Mouse (Mus musculus) kidney, embryonic 14.5 days (tissue): ENCODE data around the gene Gm11037. TPM values are rescaled to one million over a fixed set of nuclear protein-coding genes. Genes with fewer than 3 reads are reported as not detected.

Experiments
- ATAC-seq: fragments of 200-750 bp; cut with Nextera tagmentation; 2 replicates; pipeline ENCODE4 v1.8.0; 2017; ENCODE audit warnings: moderate number of reproducible peaks, mild to moderate bottlenecking, moderate TSS enrichment, moderate library complexity; ENCODE audit not compliant: low FRiP score, low TSS enrichment
- H3K27ac ChIP-seq: fragments of 300-500 bp; sonication (generic); 2 replicates; pipeline ENCODE4 v1.5.1; 2014; ENCODE audit warnings: low read depth, mild to moderate bottlenecking, low read length, moderate library complexity, mixed read lengths
- H3K27me3 ChIP-seq: fragments of 300-500 bp; sonication (generic); 2 replicates; pipeline ENCODE4 v1.6.1; 2014; ENCODE audit warnings: mild to moderate bottlenecking, low read length; ENCODE audit not compliant: control insufficient read depth, insufficient read depth
- H3K36me3 ChIP-seq: fragments of 300-500 bp; sonication (generic); 2 replicates; pipeline ENCODE4 v1.6.1; 2014; ENCODE audit warnings: low read length, mixed read lengths; ENCODE audit not compliant: control insufficient read depth, insufficient read depth
- H3K4me1 ChIP-seq: fragments of 300-500 bp; sonication (generic); 2 replicates; pipeline ENCODE4 v1.6.1; 2014; ENCODE audit warnings: low read length, mixed read lengths; ENCODE audit not compliant: control insufficient read depth, insufficient read depth
- H3K4me2 ChIP-seq: fragments of 300-500 bp; sonication (generic); replicated peaks from 2 replicates; pipeline ENCODE4 v1.6.1; 2014; ENCODE audit warnings: low read depth, mild to moderate bottlenecking, low read length
- H3K4me3 ChIP-seq: fragments of 300-500 bp; sonication (generic); 2 replicates; pipeline ENCODE4 v1.5.1; 2014; ENCODE audit warnings: mild to moderate bottlenecking, low read length
- H3K9ac ChIP-seq: fragments of 300-500 bp; sonication (generic); 2 replicates; pipeline ENCODE4 v1.6.1; 2014; ENCODE audit warnings: low read depth, mild to moderate bottlenecking, low read length, moderate library complexity
- H3K9me3 ChIP-seq: fragments of 300-500 bp; sonication (generic); 2 replicates; pipeline ENCODE4 v1.6.1; 2016; ENCODE audit warnings: low read length; ENCODE audit not compliant: control insufficient read depth
- WGBS: fragments of 180-500 bp; shearing (Covaris S2); extraction: QIAGEN DNeasy Blood & Tissue Kit; methylation state at CpG from one replicate; pipeline ENCODE4 v1.1.7; 2014; 5-methylcytosine and 5-hydroxymethylcytosine counted together
- polyA plus RNA-seq: library from polyadenylated mRNA; unstranded; fragments of >200 nt; fragmentation: Nextera tagmentation; extraction: Ambion mirVana; gene quantifications from 2 replicates; pipeline ENCODE4 v1.2.1, GENCODE M21; 2014

Gene Gm11037
- polyA plus RNA-seq, 1 experiment from 2014 or later = not detected

GRCm38 (mm10) chr2:131134381-131134780 is 1.1 kb downstream of the Gm11037 start:
- no peaks in the 10 kb centered on the region for H3K4me1 ChIP-seq
- peak overlapping the region; percentile 44; the same call in 1 of the 2 replicates for H3K27ac ChIP-seq
- no peaks in the 10 kb centered on the region for H3K27me3 ChIP-seq
- H3K9ac ChIP-seq = no peak overlapping the region
- H3K9me3 ChIP-seq = no peaks in the 10 kb centered on the region
- ATAC-seq = peak; percentile 33; the same call in 1 of the 2 replicates
- H3K36me3 ChIP-seq = peaks cover 29% of the 10 kb centered on the region
- whole genome bisulfite sequencing = 42% methylated on average over 1 of the region's 1 CpGs
- H3K4me3 ChIP-seq = no peak overlapping the region
- no peak overlapping the region for H3K4me2 ChIP-seq

DNA sequence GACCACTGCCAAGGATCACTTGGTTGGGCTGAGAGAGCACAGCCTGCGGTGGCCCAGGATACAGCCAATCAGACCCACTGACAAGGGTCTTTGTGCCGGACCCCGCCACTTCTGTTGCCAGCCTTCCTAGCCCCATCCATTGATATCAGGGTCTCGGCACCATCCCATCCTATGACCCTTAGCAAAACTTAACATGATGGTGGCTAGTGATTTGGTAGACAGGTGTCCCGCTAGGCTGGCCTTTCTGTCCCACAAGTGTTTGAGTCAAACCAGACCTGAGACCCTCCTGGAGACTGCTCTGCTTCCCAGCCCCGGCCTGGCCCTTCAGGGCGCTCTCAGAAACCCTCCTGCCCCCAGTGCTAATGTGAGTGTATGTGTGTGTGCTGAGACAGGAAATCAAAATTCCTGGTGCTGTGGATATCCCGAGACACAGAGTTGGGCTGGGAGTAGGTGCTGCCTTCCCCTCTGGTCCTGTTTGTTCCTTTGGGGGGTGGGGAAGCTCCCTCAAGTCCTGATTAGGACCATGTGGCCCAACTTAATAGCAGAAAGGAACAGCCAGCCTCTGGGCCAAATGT is 1.6 kb downstream of the Gm11037 start:
- H3K27ac ChIP-seq = peak overlapping the region; percentile 44; the same call in 1 of the 2 replicates
- H3K36me3 ChIP-seq = peaks cover 29% of the 10 kb centered on the region
- no peak for ATAC-seq
- H3K9me3 ChIP-seq = no peaks in the 10 kb centered on the region
- H3K9ac ChIP-seq = no peak overlapping the region
- 78% methylated on average over 8 of the region's 8 CpGs for WGBS
- H3K4me1 ChIP-seq = no peaks in the 10 kb centered on the region
- H3K4me3 ChIP-seq = no peak overlapping the region
- H3K4me2 ChIP-seq = no peak overlapping the region
- H3K27me3 ChIP-seq = no peaks in the 10 kb centered on the region

GRCm38 (mm10) chr2:131135521-131136139 is 2.3 kb downstream of the Gm11037 start:
- H3K27me3 ChIP-seq = no peaks in the 10 kb centered on the region
- no peak overlapping the region for H3K4me3 ChIP-seq
- ATAC-seq = 0 out of 2 replicates have a peak, but pooled peaks have one; percentile 12
- 59% methylated on average over 11 of the region's 11 CpGs for WGBS
- H3K9ac ChIP-seq = no peak overlapping the region
- H3K4me1 ChIP-seq = no peaks in the 10 kb centered on the region
- H3K9me3 ChIP-seq = no peaks in the 10 kb centered on the region
- H3K36me3 ChIP-seq = peaks cover 29% of the 10 kb centered on the region
- no peak overlapping the region for H3K27ac ChIP-seq
- no peak overlapping the region for H3K4me2 ChIP-seq

DNA sequence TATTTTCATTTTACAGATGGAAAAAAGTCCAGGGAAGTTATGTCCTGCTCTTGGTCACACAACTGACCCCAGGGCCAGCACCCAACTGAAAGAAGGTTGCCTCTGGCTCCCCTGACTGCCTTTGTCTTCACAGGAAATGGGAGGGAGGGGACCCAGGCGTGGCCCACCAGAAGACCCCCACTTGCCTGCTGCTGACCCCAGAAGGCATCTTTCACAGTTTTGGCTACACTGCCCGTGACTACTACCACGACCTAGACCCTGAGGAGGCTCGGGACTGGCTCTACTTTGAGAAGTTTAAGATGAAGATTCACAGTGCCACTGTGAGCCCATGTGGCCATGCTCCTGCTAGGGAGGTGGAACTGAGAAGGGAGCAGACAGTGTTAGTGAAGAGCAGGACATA is 5.0 kb downstream of the Gm11037 start:
- ATAC-seq = no peak
- H3K4me3 ChIP-seq = no peak overlapping the region
- peaks cover 40% of the 10 kb centered on the region for H3K36me3 ChIP-seq
- H3K4me1 ChIP-seq = peaks cover 17% of the 10 kb centered on the region
- no peak overlapping the region for H3K9ac ChIP-seq
- no peak overlapping the region for H3K4me2 ChIP-seq
- H3K27ac ChIP-seq = no peak overlapping the region
- no peaks in the 10 kb centered on the region for H3K9me3 ChIP-seq
- WGBS = 76% methylated on average over 4 of the region's 4 CpGs
- no peaks in the 10 kb centered on the region for H3K27me3 ChIP-seq

DNA sequence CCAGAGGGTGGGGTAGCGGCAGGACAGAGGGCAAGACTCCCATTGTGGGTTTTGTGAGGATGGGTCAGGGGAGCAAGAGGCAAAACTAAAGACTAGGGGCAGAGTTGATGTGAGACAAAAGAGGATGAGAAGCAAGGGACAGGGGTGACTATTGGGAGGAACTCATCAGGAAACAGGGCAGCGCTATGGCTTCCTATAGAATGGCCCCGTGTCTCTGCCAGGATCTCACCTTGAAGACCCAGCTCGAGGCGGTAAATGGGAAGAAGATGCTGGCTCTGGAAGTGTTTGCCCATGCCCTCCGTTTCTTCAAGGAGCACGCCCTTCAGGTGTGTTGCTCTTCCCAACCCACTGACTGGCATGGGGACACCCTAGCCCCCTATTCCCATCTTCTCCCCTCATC is 5.5 kb downstream of the Gm11037 start:
- ATAC-seq = no peak
- 91% methylated on average over 7 of the region's 7 CpGs for WGBS
- H3K4me1 ChIP-seq = peaks cover 17% of the 10 kb centered on the region
- no peak overlapping the region for H3K9ac ChIP-seq
- H3K4me3 ChIP-seq = no peak overlapping the region
- H3K27ac ChIP-seq = no peak overlapping the region
- peaks cover 41% of the 10 kb centered on the region for H3K36me3 ChIP-seq
- H3K9me3 ChIP-seq = no peaks in the 10 kb centered on the region
- no peaks in the 10 kb centered on the region for H3K27me3 ChIP-seq
- H3K4me2 ChIP-seq = no peak overlapping the region

- 91% methylated on average over 5 of the region's 5 CpGs for WGBS
- Histone ChIP-seq H3K9ac (no peak overlapping the region), H3K36me3 (peaks cover 37% of the 10 kb centered on the region), H3K4me2 (no peak overlapping the region), H3K27ac (no peak overlapping the region), H3K9me3 (no peaks in the 10 kb centered on the region), H3K4me1 (peaks cover 17% of the 10 kb centered on the region), H3K27me3 (no peaks in the 10 kb centered on the region), H3K4me3 (no peak overlapping the region)
- ATAC-seq = no peak
These were observed 6.0 kb downstream of the Gm11037 start for GRCm38 (mm10) chr2:131139287-131139686.

DNA sequence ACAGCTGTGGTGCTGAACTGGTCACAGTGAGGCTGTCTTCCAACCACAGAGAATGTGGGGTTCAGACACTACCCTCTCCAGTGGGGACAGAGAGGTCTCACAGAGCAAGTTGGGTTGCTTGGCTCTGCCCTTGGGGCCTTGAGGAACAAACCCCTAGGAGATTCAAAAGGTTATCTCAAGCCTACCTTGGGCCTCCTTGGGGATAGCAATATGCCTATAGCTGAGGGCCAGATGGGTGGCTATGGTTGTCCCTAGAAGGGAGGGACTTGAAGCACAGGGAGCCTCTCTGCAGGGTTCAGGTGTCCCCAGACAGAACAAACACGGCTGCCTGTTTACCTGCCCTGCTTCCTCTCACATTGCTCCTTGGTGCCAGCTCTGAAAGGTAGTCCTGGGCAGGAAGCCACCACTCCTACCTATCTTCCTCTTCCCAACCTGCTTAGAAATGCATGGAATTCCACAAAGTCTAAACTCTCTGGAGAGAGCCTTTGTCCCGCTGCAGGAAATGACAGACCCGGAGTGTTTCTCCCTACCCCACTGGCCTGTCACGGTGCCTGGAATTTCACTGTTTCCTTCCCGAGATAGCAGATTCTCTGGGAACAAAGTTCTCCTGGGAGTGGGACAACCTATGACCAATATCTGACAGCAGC is 6.7 kb downstream of the Gm11037 start:
- Histone ChIP-seq H3K4me3 (no peak overlapping the region), H3K27ac (no peak overlapping the region), H3K27me3 (no peaks in the 10 kb centered on the region), H3K9me3 (no peaks in the 10 kb centered on the region), H3K9ac (peak overlapping the region; percentile 5; the same call in 1 of the 2 replicates), H3K36me3 (peaks cover 41% of the 10 kb centered on the region), H3K4me2 (no peak overlapping the region), H3K4me1 (peaks cover 17% of the 10 kb centered on the region)
- WGBS = 63% methylated on average over 5 of the region's 5 CpGs
- no peak for ATAC-seq

DNA sequence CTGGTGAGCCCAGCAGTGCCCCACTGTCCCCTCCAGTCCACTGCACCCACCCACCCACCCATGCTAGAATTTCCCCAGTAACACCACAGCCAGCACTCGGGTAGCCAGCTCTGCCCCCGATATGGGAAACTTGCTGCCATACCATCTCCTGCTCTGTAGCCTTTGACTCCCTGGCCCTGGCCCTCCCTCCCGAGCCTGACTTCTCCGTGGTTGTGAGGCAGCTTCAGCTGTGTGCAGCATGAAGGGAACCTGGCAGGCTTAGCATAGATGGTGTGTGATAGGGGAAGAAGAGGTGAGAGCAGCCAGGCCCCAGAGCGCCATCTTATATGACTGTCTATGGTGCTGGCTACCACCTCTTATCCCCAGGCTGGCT is 7.2 kb downstream of the Gm11037 start:
- Histone ChIP-seq H3K9me3 (no peaks in the 10 kb centered on the region), H3K4me1 (peaks cover 17% of the 10 kb centered on the region), H3K36me3 (peaks cover 44% of the 10 kb centered on the region), H3K4me2 (no peak overlapping the region), H3K4me3 (no peak overlapping the region), H3K9ac (peak overlapping the region; percentile 5; the same call in 1 of the 2 replicates), H3K27me3 (no peaks in the 10 kb centered on the region), H3K27ac (no peak overlapping the region)
- ATAC-seq = no peak
- 70% methylated on average over 5 of the region's 5 CpGs for WGBS

GRCm38 (mm10) chr2:131141336-131141986 is 8.2 kb downstream of the Gm11037 start:
- Histone ChIP-seq H3K4me1 (peaks cover 17% of the 10 kb centered on the region), H3K9ac (no peak overlapping the region), H3K27me3 (no peaks in the 10 kb centered on the region), H3K4me2 (no peak overlapping the region), H3K4me3 (no peak overlapping the region), H3K36me3 (peaks cover 51% of the 10 kb centered on the region), H3K9me3 (no peaks in the 10 kb centered on the region), H3K27ac (no peak overlapping the region)
- no peak for ATAC-seq
- WGBS = 72% methylated on average over 8 of the region's 8 CpGs
